Mouse (Mus musculus) CD4-positive, CD25-positive, alpha-beta regulatory T cell, adult 2 months (primary cell): ENCODE data around the gene 1700025G04Rik.

Experiments used
- DNase-seq: peaks from one replicate; pipeline ENCODE4 v3.0.0-alpha.2; 2012; ENCODE audit warnings: low read depth, low spot score

1700025G04Rik gene

GRCm38 (mm10) chr1:151963248-151963647 is 126.7 kb downstream of the 1700025G04Rik start:
- DNase-seq: no peak

GRCm38 (mm10) chr1:151962078-151962477 is 127.8 kb downstream of the 1700025G04Rik start:
- DNase-seq: no peak

- DNase-seq: no peak
Measured at GRCm38 (mm10) chr1:151961204-151961603, 128.7 kb downstream of the 1700025G04Rik start.

GRCm38 (mm10) chr1:151959010-151959409 is 130.9 kb downstream of the 1700025G04Rik start:
- no peak for DNase-seq

- DNase-seq: no peak
Measured at GRCm38 (mm10) chr1:151958442-151958841, 131.5 kb downstream of the 1700025G04Rik start.

GRCm38 (mm10) chr1:151957669-151958068 is 132.3 kb downstream of the 1700025G04Rik start:
- no peak for DNase-seq

GRCm38 (mm10) chr1:151955866-151956265 is 134.1 kb downstream of the 1700025G04Rik start:
- DNase-seq: no peak

- DNase-seq: no peak
Measured at GRCm38 (mm10) chr1:151953563-151953962, 136.4 kb downstream of the 1700025G04Rik start.

GRCm38 (mm10) chr1:151948065-151948464 is 141.9 kb downstream of the 1700025G04Rik start:
- DNase-seq: no peak

GRCm38 (mm10) chr1:151947571-151947970 is 142.4 kb downstream of the 1700025G04Rik start:
- no peak for DNase-seq

GRCm38 (mm10) chr1:151944457-151945223 is 145.3 kb downstream of the 1700025G04Rik start:
- DNase-seq: no peak

- DNase-seq: no peak
Measured at GRCm38 (mm10) chr1:151943681-151944237, 146.2 kb downstream of the 1700025G04Rik start.

- DNase-seq: no peak
Measured at GRCm38 (mm10) chr1:151942972-151943654, 146.8 kb downstream of the 1700025G04Rik start.

- DNase-seq: no peak
Measured at GRCm38 (mm10) chr1:151939987-151940386, 149.9 kb downstream of the 1700025G04Rik start.

- no peak for DNase-seq
Measured at GRCm38 (mm10) chr1:151939510-151939909, 150.4 kb downstream of the 1700025G04Rik start.

- DNase-seq: no peak
Measured at GRCm38 (mm10) chr1:151933605-151934004, 156.3 kb downstream of the 1700025G04Rik start.

- no peak for DNase-seq
Measured at GRCm38 (mm10) chr1:151926826-151927225, 163.1 kb downstream of the 1700025G04Rik start.

- peak; percentile 13 for DNase-seq
Measured at GRCm38 (mm10) chr1:151926141-151926540, 163.8 kb downstream of the 1700025G04Rik start.

- DNase-seq: no peak
Measured at GRCm38 (mm10) chr1:151925738-151926137, 164.2 kb downstream of the 1700025G04Rik start.

- DNase-seq: no peak
Measured at GRCm38 (mm10) chr1:151918806-151919357, 171.0 kb downstream of the 1700025G04Rik start.

GRCm38 (mm10) chr1:151917736-151918135 is 172.2 kb downstream of the 1700025G04Rik start:
- no peak for DNase-seq

- DNase-seq: no peak
Measured at GRCm38 (mm10) chr1:151914494-151914893, 175.4 kb downstream of the 1700025G04Rik start.
